Mouse (Mus musculus) kidney, embryonic 15.5 days (tissue): ENCODE data around the gene Jmjd8. TPM values are rescaled to one million over a fixed set of nuclear protein-coding genes. Genes with fewer than 3 reads are reported as not detected.

Source experiments
- ATAC-seq: fragments of 200-750 bp; cut with Nextera tagmentation; replicated peaks from 2 replicates; pipeline ENCODE4 v1.8.0; 2017; ENCODE audit warnings: moderate TSS enrichment; ENCODE audit not compliant: low FRiP score
- H3K27ac ChIP-seq: fragments of 300-500 bp; sonication (generic); 2 replicates; pipeline ENCODE4 v1.5.1; 2015; ENCODE audit warnings: mild to moderate bottlenecking, inconsistent platforms
- H3K27me3 ChIP-seq: fragments of 300-500 bp; sonication (generic); 2 replicates; pipeline ENCODE4 v1.6.1; 2015; ENCODE audit warnings: inconsistent platforms
- H3K36me3 ChIP-seq: fragments of 300-500 bp; sonication (generic); 2 replicates; pipeline ENCODE4 v1.6.1; 2015; ENCODE audit warnings: inconsistent platforms
- H3K4me1 ChIP-seq: fragments of 300-500 bp; sonication (generic); 2 replicates; pipeline ENCODE4 v1.6.1; 2015; ENCODE audit warnings: inconsistent platforms
- H3K4me2 ChIP-seq: fragments of 300-500 bp; sonication (generic); 2 replicates; pipeline ENCODE4 v1.6.1; 2015; ENCODE audit warnings: moderate library complexity, mild to moderate bottlenecking, inconsistent platforms
- H3K4me3 ChIP-seq: fragments of 300-500 bp; sonication (generic); replicated peaks from 2 replicates; pipeline ENCODE4 v1.5.1; 2015; ENCODE audit warnings: mild to moderate bottlenecking, inconsistent platforms
- H3K9ac ChIP-seq: fragments of 300-500 bp; sonication (generic); 2 replicates; pipeline ENCODE4 v1.6.1; 2015; ENCODE audit warnings: mild to moderate bottlenecking, inconsistent platforms
- H3K9me3 ChIP-seq: fragments of 300-500 bp; sonication (generic); replicated peaks from 2 replicates; pipeline ENCODE4 v1.6.1; 2016; ENCODE audit warnings: inconsistent platforms
- WGBS: fragments of 180-500 bp; shearing (Covaris S2); methylation state at CpG from one replicate; pipeline ENCODE4 v1.1.7; 2015; ENCODE audit warnings: mixed read lengths; 5-methylcytosine and 5-hydroxymethylcytosine counted together
- polyA plus RNA-seq: library from polyadenylated mRNA; unstranded; fragments of >200 nt; fragmentation: Nextera tagmentation; extraction: Ambion mirVana; gene quantifications from 2 replicates; pipeline ENCODE4 v1.2.1, GENCODE M21; 2015

Jmjd8 gene
- polyA plus RNA-seq, 1 experiment from 2014 or later = 61.4 TPM

- peak overlapping the region; percentile 95 for H3K4me2 ChIP-seq
- H3K4me1 ChIP-seq = peaks cover 70% of the 10 kb centered on the region
- H3K4me3 ChIP-seq = peak overlapping the region; percentile 42; the same call in 1 of the 2 replicates
- 91% methylated on average over 16 of the region's 16 CpGs for WGBS
- no peaks in the 10 kb centered on the region for H3K9me3 ChIP-seq
- peaks cover 56% of the 10 kb centered on the region for H3K36me3 ChIP-seq
- H3K9ac ChIP-seq = peak overlapping the region; percentile 42; the same call in 1 of the 2 replicates
- H3K27ac ChIP-seq = peak overlapping the region; percentile 85
- H3K27me3 ChIP-seq = no peaks in the 10 kb centered on the region
- ATAC-seq = no peak
Observed at GRCm38 (mm10) chr17:25835816-25836215, 7.1 kb downstream of the Jmjd8 start.

- peak overlapping the region; percentile 42 for H3K4me3 ChIP-seq
- H3K27ac ChIP-seq = peak overlapping the region; percentile 85
- H3K9ac ChIP-seq = peak overlapping the region; percentile 42
- H3K27me3 ChIP-seq = no peaks in the 10 kb centered on the region
- peak overlapping the region; percentile 95 for H3K4me2 ChIP-seq
- WGBS = 18% methylated on average over 23 of the region's 23 CpGs
- H3K4me1 ChIP-seq = peaks cover 63% of the 10 kb centered on the region
- ATAC-seq = no peak; the same call in 1 of the 2 replicates
- no peaks in the 10 kb centered on the region for H3K9me3 ChIP-seq
- peaks cover 56% of the 10 kb centered on the region for H3K36me3 ChIP-seq
Observed at GRCm38 (mm10) chr17:25836397-25837075, 7.9 kb downstream of the Jmjd8 start.

DNA sequence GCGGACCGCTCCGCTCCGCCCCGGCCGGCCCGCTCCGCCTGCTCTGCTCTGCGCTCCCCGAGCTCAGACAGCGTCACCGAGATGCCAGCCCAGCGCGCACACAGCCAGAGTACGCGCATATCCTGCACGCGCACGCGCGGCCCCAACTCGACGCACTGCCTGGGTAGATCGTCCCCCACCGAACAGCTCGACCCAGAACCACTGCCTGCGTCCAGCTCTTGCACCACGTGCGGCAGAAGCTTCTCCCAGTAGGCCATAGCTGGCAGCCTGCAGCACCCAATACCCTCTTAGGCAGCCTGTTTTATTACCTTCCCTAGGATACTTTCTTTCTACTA lies 8.4 kb downstream of the Jmjd8 start, which contains the start of gene Rhbdl1:
Gene Rhbdl1 (minus strand): TSS at position 220 of the 335 bp plus-strand sequence.
- no peaks in the 10 kb centered on the region for H3K27me3 ChIP-seq
- ATAC-seq = 0 out of 2 replicates have a peak, but pooled peaks have one; percentile 34
- peak within 1 kb of the TSS; percentile 95 for H3K4me2 ChIP-seq
- H3K4me3 ChIP-seq = peak within 1 kb of the TSS; percentile 42
- peaks cover 58% of the 10 kb centered on the region for H3K4me1 ChIP-seq
- peak within 1 kb of the TSS; percentile 85 for H3K27ac ChIP-seq
- H3K9ac ChIP-seq = peak within 1 kb of the TSS; percentile 42
- 2% methylated on average over 29 of the region's 29 CpGs for WGBS
- no peaks in the 10 kb centered on the region for H3K9me3 ChIP-seq
- peaks cover 57% of the 10 kb centered on the region for H3K36me3 ChIP-seq

DNA sequence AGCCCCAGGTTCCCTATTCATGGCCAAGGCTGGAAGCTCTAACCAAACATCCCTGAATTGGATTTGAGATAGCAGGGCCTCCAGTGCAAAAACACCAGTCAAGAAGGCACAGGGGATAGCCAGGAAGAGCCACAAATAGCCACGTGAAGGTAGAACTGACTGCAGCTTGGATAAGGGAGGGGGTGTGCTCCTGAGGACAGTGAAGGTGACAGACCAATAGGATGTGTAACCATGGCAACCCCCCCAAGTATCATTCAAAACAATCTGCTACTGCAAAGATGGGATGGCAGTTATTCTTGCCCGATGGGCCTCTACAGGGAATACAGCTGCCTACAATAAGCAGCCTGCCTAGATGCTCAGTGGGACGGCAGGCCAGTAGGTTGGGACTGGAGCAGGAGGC lies 8.9 kb downstream of the Jmjd8 start:
- Histone ChIP-seq H3K9me3 (no peaks in the 10 kb centered on the region), H3K36me3 (peaks cover 62% of the 10 kb centered on the region), H3K27me3 (no peaks in the 10 kb centered on the region), H3K4me1 (peaks cover 57% of the 10 kb centered on the region), H3K4me2 (peak overlapping the region; percentile 95), H3K27ac (peak overlapping the region; percentile 85), H3K4me3 (peak overlapping the region; percentile 42), H3K9ac (no peak overlapping the region)
- ATAC-seq = no peak
- 52% methylated on average over 3 of the region's 3 CpGs for WGBS

DNA sequence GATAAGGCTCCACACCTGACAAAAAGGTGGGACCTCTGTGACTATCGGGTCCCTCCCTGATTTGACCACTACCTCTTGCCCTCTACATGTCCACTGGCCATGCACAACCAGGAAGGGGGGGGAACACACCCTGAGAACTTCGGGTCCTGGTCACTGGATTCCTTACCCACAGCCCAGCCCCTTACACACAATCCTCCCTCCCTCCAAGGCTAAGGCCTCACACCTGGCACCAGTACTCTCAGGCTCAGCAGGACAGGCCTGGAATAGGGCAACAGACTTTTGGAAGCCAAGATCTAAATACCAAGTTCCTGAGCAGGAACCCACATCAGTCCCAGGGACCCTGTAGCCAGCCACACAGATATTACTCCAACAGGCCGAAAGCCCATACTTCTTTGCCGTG lies 10.2 kb downstream of the Jmjd8 start:
- WGBS = 82% methylated on average over 4 of the region's 4 CpGs
- H3K9me3 ChIP-seq = no peaks in the 10 kb centered on the region
- no peaks in the 10 kb centered on the region for H3K27me3 ChIP-seq
- ATAC-seq = no peak
- no peak overlapping the region for H3K9ac ChIP-seq
- H3K4me3 ChIP-seq = no peak overlapping the region
- no peak overlapping the region for H3K4me2 ChIP-seq
- H3K27ac ChIP-seq = no peak overlapping the region
- peaks cover 67% of the 10 kb centered on the region for H3K36me3 ChIP-seq
- peaks cover 62% of the 10 kb centered on the region for H3K4me1 ChIP-seq

- H3K27me3 ChIP-seq = no peaks in the 10 kb centered on the region
- no peak for ATAC-seq
- H3K4me2 ChIP-seq = no peak overlapping the region
- WGBS = 82% methylated on average over 14 of the region's 14 CpGs
- H3K27ac ChIP-seq = no peak overlapping the region
- peaks cover 67% of the 10 kb centered on the region for H3K36me3 ChIP-seq
- H3K9ac ChIP-seq = no peak overlapping the region
- H3K4me3 ChIP-seq = no peak overlapping the region
- H3K4me1 ChIP-seq = peaks cover 57% of the 10 kb centered on the region
- no peaks in the 10 kb centered on the region for H3K9me3 ChIP-seq
Observed at GRCm38 (mm10) chr17:25839455-25840235, 11.0 kb downstream of the Jmjd8 start.

- H3K27ac ChIP-seq = no peak overlapping the region
- H3K4me1 ChIP-seq = peaks cover 54% of the 10 kb centered on the region
- no peaks in the 10 kb centered on the region for H3K9me3 ChIP-seq
- H3K4me2 ChIP-seq = no peak overlapping the region
- no peak overlapping the region for H3K4me3 ChIP-seq
- H3K36me3 ChIP-seq = peaks cover 65% of the 10 kb centered on the region
- H3K27me3 ChIP-seq = no peaks in the 10 kb centered on the region
- no peak for ATAC-seq
- WGBS = 96% methylated on average over 6 of the region's 6 CpGs
- no peak overlapping the region for H3K9ac ChIP-seq
Observed at GRCm38 (mm10) chr17:25840519-25840918, 11.9 kb downstream of the Jmjd8 start.

- Histone ChIP-seq H3K4me1 (peaks cover 46% of the 10 kb centered on the region), H3K36me3 (peaks cover 67% of the 10 kb centered on the region), H3K9me3 (no peaks in the 10 kb centered on the region), H3K27me3 (no peaks in the 10 kb centered on the region), H3K9ac (no peak within 1 kb of the TSS), H3K4me2 (no peak within 1 kb of the TSS), H3K27ac (no peak within 1 kb of the TSS), H3K4me3 (no peak within 1 kb of the TSS)
- no peak for ATAC-seq
- 95% methylated on average over 22 of the region's 22 CpGs for WGBS
Observed at GRCm38 (mm10) chr17:25841117-25841880, 12.6 kb downstream of the Jmjd8 start, which contains the start of gene Gm20683. Gm20683 (minus strand) TSS chr17:25841763.

- Histone ChIP-seq H3K4me1 (peaks cover 34% of the 10 kb centered on the region), H3K4me2 (no peak overlapping the region), H3K27ac (no peak overlapping the region), H3K27me3 (no peaks in the 10 kb centered on the region), H3K4me3 (no peak overlapping the region), H3K36me3 (peaks cover 78% of the 10 kb centered on the region), H3K9me3 (no peaks in the 10 kb centered on the region), H3K9ac (no peak overlapping the region)
- ATAC-seq = no peak
- 84% methylated on average over 3 of the region's 3 CpGs for WGBS
Observed at GRCm38 (mm10) chr17:25842509-25842908, 13.8 kb downstream of the Jmjd8 start.

- no peaks in the 10 kb centered on the region for H3K27me3 ChIP-seq
- H3K27ac ChIP-seq = no peak overlapping the region
- peaks cover 28% of the 10 kb centered on the region for H3K4me1 ChIP-seq
- H3K36me3 ChIP-seq = peaks cover 76% of the 10 kb centered on the region
- no peaks in the 10 kb centered on the region for H3K9me3 ChIP-seq
- no peak for ATAC-seq
- peak overlapping the region; percentile 77 for H3K4me3 ChIP-seq
- WGBS = 90% methylated on average over 4 of the region's 4 CpGs
- peak overlapping the region; percentile 78 for H3K4me2 ChIP-seq
- peak overlapping the region; percentile 76; the same call in 1 of the 2 replicates for H3K9ac ChIP-seq
Observed at GRCm38 (mm10) chr17:25843122-25843521, 14.5 kb downstream of the Jmjd8 start.

- Histone ChIP-seq H3K4me3 (peak overlapping the region; percentile 77), H3K4me2 (peak overlapping the region; percentile 78), H3K4me1 (peaks cover 24% of the 10 kb centered on the region), H3K9ac (peak overlapping the region; percentile 76), H3K9me3 (no peaks in the 10 kb centered on the region), H3K36me3 (peaks cover 78% of the 10 kb centered on the region), H3K27ac (peak overlapping the region; percentile 88), H3K27me3 (no peaks in the 10 kb centered on the region)
- 2% methylated on average over 36 of the region's 38 CpGs for WGBS
- ATAC-seq = no peak
Observed at GRCm38 (mm10) chr17:25843636-25844395, 15.1 kb downstream of the Jmjd8 start.
